Mouse (Mus musculus): ENCODE results near the gene Eps8l3. TPM values are rescaled to one million over a fixed set of nuclear protein-coding genes. Genes with fewer than 3 reads are reported as not detected.

Gene Eps8l3
- polyA plus RNA-seq, 1 experiment: not detected

DNA sequence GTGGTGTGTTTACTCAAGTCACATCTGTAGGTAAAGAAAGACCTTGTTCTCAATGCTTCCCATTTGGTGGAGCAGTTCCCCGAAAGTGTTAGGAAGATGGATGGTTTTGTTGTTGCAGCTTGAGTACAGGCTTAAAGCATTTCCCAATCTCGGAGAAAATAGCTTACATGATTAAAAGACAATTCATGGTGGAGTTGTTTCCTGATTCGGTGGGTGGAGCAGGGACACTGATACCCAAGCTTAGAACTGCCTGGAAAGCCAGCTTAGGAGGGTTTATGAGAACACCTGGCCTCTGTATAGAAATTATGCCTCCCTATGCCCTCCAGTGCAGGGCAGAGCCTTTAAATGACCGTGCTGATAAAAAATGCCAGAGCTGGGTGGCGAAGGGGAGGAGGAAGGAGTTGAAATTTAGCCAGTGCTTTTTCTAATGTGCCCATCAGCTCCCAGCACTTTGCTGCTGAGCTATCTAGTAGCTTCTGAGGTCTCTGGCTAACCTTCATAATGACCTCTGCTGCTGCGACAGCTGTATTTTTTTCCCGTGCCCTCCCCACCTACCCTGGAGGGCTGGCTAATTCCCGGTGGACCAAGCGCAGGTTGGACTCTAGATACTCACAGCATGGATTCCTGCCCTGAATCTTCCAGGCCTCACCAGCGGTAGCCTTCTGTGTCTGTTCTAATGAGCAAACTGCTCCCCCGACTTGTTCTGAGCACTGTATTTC is 24.1 kb downstream of the Eps8l3 start:
- H3K27ac ChIP-seq (replicated peaks; ENCODE audit: low read depth, low read length): no peak overlapping the region

DNA sequence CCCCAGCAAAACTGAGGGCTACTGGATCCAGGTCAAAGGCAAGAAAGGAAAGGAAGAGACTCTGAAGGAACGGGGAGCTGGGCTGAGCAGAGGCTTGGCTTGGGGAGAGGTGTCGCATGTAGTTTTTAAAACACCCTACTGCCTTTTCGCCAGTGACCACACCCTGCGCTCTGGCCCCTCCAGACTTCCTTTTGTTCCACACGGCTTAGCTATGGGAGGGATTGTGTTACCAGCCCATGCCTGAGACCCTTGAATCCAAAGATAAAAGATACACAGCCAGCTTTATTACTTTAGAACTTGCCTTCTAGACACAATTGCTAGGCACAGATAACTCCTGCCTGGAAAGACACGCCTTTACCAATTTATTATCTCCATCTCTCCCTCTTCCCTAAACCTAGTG is 28.9 kb downstream of the Eps8l3 start:
- H3K27ac ChIP-seq (replicated peaks; ENCODE audit: low read depth, low read length): no peak overlapping the region
- no peak overlapping the region for H3K4me3 ChIP-seq (ENCODE audit: insufficient read depth, low read depth, low read length)
- H3K4me1 ChIP-seq (ENCODE audit: control insufficient read depth, insufficient read depth, insufficient read length, low read length): no peaks in the 10 kb centered on the region

More for the DNA sequence above, 24.1 kb downstream of the Eps8l3 start:
- H3K4me3 ChIP-seq (ENCODE audit: insufficient read depth, low read depth, low read length): no peak overlapping the region
- peaks cover 2% of the 10 kb centered on the region for H3K4me1 ChIP-seq (ENCODE audit: control insufficient read depth, insufficient read depth, insufficient read length, low read length)

DNA sequence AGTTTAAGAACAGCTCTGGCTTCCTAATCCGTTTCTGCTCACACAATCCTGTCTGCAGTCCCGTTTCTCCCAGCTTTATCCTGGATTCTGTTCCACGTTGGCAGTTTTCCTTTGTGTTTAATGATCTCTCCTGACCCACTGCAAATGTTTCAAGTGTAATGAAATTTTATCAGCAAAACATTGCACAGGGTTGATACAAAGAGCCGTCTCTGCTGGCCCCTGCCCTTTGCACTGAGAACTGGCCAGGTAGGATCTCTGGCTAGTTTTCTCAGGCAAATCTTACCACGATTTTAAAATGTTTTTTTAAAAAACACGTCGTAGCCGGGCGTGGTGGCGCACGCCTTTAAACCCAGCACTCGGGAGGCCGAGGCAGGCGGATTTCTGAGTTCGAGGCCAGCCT is 39.6 kb downstream of the Eps8l3 start:
- no peak overlapping the region for H3K4me3 ChIP-seq (ENCODE audit: insufficient read depth, low read depth, low read length)
- H3K27ac ChIP-seq (replicated peaks; ENCODE audit: low read depth, low read length): no peak overlapping the region
- H3K4me1 ChIP-seq (ENCODE audit: control insufficient read depth, insufficient read depth, insufficient read length, low read length): no peaks in the 10 kb centered on the region

DNA sequence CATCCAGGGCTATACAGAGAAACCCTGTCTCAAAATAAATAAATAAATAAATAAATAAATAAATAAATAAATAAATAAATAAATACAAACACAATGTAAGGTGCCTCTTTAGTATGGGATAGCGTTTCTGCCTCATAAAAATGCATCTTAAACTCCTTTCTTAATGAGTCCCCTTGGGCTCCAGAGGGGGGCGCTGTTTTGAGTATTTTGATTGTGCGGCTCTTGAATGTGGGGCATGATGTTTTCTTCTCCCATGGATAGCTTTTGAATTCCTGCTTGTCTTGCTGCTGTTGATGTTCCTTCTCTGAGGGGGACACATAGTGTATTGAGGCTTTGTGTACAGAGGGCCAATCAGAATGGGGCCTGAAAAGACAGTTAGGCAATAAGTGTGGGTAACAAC is 40.1 kb downstream of the Eps8l3 start:
- Histone ChIP-seq H3K4me3 (ENCODE audit: insufficient read depth, low read depth, low read length) (no peak overlapping the region), H3K27ac (replicated peaks; ENCODE audit: low read depth, low read length) (no peak overlapping the region), H3K4me1 (ENCODE audit: control insufficient read depth, insufficient read depth, insufficient read length, low read length) (no peaks in the 10 kb centered on the region)

DNA sequence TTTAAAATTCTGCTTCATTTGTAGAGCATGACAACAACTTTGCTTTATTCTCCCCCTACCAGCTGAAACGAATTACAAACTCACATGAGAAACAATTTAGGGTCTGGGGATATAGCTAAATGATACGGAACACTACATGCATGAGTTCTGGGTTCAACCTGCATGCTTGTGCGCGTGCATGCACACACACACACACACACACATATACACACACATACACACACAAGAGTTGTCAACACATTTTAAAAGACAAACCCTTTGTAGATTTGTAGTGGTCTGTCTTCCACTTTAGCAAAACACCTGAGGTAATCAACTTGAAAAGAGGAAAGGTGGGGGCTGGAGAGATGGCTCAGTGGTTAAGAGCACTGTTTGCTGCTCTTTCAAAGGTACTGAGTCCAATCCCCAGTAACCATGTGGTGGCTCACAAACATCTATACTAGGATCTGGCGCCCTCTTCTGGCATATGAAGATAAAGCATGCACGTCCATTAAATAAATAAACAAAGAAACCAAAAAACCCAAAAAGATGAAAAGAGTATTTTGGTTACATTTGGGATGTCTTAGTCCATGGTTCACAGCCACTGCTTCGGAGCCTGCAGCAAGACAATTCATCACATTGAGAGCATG is 40.9 kb downstream of the Eps8l3 start:
- Histone ChIP-seq H3K4me1 (ENCODE audit: control insufficient read depth, insufficient read depth, insufficient read length, low read length) (no peaks in the 10 kb centered on the region), H3K27ac (replicated peaks; ENCODE audit: low read depth, low read length) (no peak overlapping the region), H3K4me3 (ENCODE audit: insufficient read depth, low read depth, low read length) (no peak overlapping the region)

DNA sequence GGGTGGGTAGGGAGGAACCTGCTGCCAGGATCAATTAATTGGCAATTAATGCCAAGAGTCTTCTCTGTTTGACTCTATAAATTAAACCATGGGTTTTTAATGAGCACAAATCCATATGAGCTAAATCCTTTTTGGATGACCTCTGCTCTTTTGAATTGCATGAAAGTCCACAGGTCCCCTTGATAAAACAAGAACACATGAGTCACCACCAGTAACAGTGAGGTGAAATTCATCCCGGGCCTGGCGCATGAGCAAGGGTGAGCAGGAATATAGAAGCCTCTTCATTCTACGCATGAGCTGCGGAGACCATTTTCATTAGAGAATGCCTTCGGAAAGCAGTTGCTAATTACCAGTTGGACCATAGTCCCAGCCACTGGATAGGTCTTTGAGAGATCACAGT is 43.3 kb downstream of the Eps8l3 start:
- Histone ChIP-seq H3K4me1 (ENCODE audit: control insufficient read depth, insufficient read depth, insufficient read length, low read length) (no peaks in the 10 kb centered on the region), H3K4me3 (ENCODE audit: insufficient read depth, low read depth, low read length) (no peak overlapping the region), H3K27ac (replicated peaks; ENCODE audit: low read depth, low read length) (no peak overlapping the region)

DNA sequence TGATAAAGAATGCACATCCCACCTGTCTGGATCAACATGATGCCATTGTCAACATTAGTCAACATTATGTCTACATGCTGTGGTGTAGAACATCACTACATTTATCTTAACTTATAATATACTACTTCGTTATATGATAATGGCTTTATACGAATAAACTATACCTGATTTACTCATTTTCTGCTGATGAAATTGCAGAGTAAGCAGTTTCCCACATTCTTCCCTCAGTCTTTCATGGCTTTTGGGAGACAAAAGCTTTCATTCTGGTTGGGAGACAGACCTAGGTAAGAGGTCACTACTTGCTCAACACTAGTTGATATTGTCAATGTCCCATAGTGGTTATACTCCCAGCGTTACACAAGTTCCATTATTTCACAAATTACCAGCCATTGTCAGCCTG is 48.3 kb downstream of the Eps8l3 start:
- H3K4me3 ChIP-seq (ENCODE audit: insufficient read depth, low read depth, low read length): no peak overlapping the region
- no peaks in the 10 kb centered on the region for H3K4me1 ChIP-seq (ENCODE audit: control insufficient read depth, insufficient read depth, insufficient read length, low read length)
- H3K27ac ChIP-seq (replicated peaks; ENCODE audit: low read depth, low read length): no peak overlapping the region

DNA sequence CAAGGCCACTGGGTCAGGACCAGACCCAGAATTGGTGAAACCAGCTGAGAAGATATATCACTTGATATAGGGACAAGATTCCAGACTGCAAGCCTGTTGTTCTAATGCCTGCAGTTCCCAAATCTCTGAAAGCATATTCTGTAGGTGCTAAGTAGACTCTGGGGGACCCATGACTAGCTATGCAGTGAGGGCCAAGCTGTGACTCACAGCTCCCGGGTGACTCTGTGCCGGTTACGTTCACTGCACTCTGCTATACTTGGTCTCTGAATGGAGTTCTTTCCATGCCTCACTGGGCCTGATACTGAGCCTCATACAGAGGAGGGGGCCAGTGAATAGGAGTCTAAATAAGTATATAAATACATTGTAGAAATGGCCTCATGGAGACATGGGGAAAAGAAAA is 50.8 kb downstream of the Eps8l3 start:
- Histone ChIP-seq H3K4me1 (ENCODE audit: control insufficient read depth, insufficient read depth, insufficient read length, low read length) (no peaks in the 10 kb centered on the region), H3K27ac (replicated peaks; ENCODE audit: low read depth, low read length) (no peak overlapping the region), H3K4me3 (ENCODE audit: insufficient read depth, low read depth, low read length) (no peak overlapping the region)

DNA sequence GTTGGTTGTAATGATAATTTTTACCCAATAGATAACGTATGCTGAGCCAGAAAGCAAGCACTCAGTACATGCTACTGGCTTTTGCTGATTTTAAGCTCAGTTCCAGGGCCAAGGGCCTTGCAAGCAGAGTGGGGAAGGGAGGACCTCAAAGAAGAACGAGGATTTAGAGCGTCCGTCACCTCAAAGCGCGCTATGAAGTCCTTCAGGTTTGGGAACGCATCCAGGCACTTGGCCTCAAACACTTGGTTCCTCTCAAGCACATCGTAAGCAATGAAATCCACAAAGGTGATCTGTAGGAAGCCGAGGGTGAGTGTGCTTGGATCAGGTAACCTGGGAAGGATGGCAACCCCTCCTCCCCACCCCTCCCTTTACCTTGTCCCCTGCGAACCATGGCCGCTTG is 51.7 kb downstream of the Eps8l3 start:
- Histone ChIP-seq H3K27ac (replicated peaks; ENCODE audit: low read depth, low read length) (no peak overlapping the region), H3K4me1 (ENCODE audit: control insufficient read depth, insufficient read depth, insufficient read length, low read length) (no peaks in the 10 kb centered on the region), H3K4me3 (ENCODE audit: insufficient read depth, low read depth, low read length) (no peak overlapping the region)

DNA sequence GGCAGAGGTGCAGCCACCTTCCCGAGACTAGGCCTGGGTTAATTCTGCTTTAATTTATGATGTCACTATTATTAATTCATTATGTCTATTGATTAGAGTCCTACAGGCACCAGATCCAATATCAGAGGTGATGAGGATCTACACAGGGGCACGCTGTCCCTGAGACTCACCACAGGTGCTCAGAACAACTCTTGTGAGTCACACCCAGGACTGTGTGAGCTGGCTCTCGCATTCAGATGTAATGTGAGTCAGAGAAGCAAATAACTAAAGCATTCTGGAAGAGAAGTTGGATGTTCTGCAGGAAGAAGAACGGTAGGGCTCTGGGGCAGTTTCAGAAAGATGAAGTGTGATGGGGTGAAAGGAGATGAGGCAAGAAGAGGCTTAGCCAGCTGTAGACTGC is 52.2 kb downstream of the Eps8l3 start:
- H3K27ac ChIP-seq (replicated peaks; ENCODE audit: low read depth, low read length): no peak overlapping the region
- H3K4me3 ChIP-seq (ENCODE audit: insufficient read depth, low read depth, low read length): no peak overlapping the region
- H3K4me1 ChIP-seq (ENCODE audit: control insufficient read depth, insufficient read depth, insufficient read length, low read length): no peaks in the 10 kb centered on the region

DNA sequence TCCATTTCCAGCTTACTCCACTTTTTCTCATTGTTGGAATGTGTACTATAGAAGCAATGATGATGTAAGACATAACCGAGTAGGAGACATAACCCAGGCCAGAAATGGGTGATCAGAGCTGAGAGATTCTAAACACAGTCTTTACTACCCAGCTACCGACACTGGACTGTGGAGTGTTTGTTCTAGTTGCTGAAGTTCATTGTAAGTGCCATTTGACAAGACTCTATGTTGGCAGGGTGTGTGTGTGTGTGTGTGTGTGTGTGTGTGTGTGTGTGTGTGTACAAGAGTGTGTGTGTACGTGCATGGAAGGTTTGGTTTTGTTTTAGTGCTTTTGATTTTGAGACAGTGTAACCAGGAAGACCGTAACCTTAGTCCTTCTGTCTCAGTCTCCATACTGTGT is 52.7 kb downstream of the Eps8l3 start:
- Histone ChIP-seq H3K4me1 (ENCODE audit: control insufficient read depth, insufficient read depth, insufficient read length, low read length) (no peaks in the 10 kb centered on the region), H3K4me3 (ENCODE audit: insufficient read depth, low read depth, low read length) (no peak overlapping the region), H3K27ac (replicated peaks; ENCODE audit: low read depth, low read length) (no peak overlapping the region)

DNA sequence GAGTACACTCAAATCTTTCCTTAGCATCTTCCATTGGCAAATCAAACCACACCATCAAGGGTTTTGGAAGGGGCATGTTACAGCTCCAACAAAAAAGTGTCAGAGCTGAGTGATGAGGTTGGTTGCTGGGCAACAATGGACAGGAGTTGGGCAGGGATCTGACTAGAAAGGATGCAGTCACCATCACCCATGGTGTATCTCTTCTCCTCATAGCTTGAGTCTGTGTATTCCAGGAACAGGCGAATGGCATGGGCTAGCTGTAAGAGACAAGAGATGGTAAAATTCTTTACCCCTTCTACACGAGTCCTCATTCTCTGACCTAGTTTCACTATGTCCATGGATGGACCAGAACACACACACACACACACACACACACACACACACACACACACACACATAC is 54.1 kb downstream of the Eps8l3 start:
- H3K27ac ChIP-seq (replicated peaks; ENCODE audit: low read depth, low read length): 0 out of 2 replicates have a peak overlapping the region, but pooled peaks have one; percentile 2
- peak overlapping the region; percentile 47 for H3K4me3 ChIP-seq (ENCODE audit: insufficient read depth, low read depth, low read length)
- H3K4me1 ChIP-seq (ENCODE audit: control insufficient read depth, insufficient read depth, insufficient read length, low read length): no peaks in the 10 kb centered on the region

DNA sequence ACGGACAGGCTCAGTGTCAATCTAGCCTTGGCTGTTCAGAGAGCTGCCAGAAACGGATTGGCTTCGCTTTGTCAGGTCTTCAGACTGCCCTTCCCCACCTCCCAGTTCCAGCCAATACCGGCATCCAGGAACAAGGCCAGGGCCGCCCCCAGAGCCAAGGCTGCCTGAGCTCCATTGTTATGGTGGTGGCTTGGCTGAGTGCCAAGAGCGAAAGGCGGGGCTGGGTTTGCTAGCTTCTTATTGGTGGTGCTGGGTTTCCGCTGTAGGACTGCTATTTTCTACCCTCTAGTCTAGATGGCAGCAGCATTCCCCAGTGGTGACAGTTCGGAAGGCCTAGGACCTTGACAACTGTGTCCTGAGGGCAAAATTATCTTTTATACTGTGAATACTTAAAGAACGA is 54.6 kb downstream of the Eps8l3 start, which contains the start of gene Gstm7:
TSS of gene Gstm7 (minus strand) at position 148 of the 400 bp plus-strand sequence.
- H3K4me1 ChIP-seq (ENCODE audit: control insufficient read depth, insufficient read depth, insufficient read length, low read length): no peaks in the 10 kb centered on the region
- H3K27ac ChIP-seq (replicated peaks; ENCODE audit: low read depth, low read length): 0 out of 2 replicates have a peak within 1 kb of the TSS, but pooled peaks have one; percentile 2
- H3K4me3 ChIP-seq (ENCODE audit: insufficient read depth, low read depth, low read length): peak within 1 kb of the TSS; percentile 47

DNA sequence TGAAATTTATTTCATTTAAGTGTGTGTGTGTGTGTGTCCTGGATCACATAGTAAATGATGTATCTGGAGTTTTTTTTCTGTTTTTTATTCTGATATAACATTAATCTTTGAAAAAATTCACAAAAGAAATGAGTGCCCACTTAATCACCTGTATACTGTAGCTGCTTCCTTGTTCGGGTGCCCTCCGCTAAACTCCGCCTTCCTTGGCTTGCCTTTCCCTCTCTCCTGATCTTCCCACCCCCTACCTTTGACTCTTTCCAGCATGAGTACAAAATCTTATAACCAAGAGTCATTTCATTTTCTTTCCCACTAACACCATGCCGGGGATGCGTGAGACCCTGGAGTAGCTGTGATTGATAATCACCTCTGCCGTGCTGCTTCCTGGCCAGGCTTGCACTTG is 55.1 kb downstream of the Eps8l3 start:
- H3K27ac ChIP-seq (replicated peaks; ENCODE audit: low read depth, low read length): no peak overlapping the region
- H3K4me1 ChIP-seq (ENCODE audit: control insufficient read depth, insufficient read depth, insufficient read length, low read length): no peaks in the 10 kb centered on the region
- H3K4me3 ChIP-seq (ENCODE audit: insufficient read depth, low read depth, low read length): no peak overlapping the region

DNA sequence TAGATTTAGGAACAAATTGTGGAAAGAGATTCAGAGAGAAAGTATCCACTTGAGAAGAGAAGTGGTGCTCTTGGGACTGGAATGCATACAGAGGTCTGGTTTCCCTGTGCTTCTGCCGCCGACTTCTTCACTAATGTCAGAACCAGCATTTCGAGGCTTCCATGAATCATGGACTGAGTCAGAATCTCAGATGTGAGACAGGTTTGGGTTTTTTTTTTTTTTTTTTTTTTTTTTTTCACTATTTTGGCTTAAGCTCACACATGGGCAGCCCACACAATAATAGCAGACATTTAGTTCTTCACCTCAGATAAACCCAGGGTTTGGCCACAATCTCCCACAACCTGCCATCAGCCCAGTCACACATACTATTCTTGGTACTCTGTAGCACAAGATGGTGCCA is 58.2 kb downstream of the Eps8l3 start:
- Histone ChIP-seq H3K4me3 (ENCODE audit: insufficient read depth, low read depth, low read length) (no peak overlapping the region), H3K4me1 (ENCODE audit: control insufficient read depth, insufficient read depth, insufficient read length, low read length) (peaks cover 4% of the 10 kb centered on the region; the same call in 1 of the 2 replicates), H3K27ac (replicated peaks; ENCODE audit: low read depth, low read length) (no peak overlapping the region)

DNA sequence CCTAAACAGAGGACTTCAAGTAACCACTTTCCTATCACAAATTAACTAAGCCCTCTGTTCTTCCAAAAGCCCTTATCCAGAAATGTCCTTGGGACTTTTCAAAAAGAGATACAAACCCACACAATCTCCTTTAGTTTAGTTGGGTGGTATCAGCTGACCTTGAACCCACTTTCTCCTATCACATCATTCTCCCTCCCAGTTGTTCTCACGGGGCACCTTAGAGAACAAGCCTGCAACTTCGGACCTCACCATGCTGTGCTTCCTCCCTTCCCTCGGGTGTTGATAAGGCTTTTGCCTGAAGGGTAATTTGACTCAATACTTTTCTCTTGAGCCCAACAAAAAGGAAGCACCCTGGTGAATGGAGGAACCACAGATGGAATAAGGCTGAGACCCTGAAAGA is 58.9 kb downstream of the Eps8l3 start:
- Histone ChIP-seq H3K4me3 (ENCODE audit: insufficient read depth, low read depth, low read length) (no peak overlapping the region), H3K4me1 (ENCODE audit: control insufficient read depth, insufficient read depth, insufficient read length, low read length) (peaks cover 4% of the 10 kb centered on the region; the same call in 1 of the 2 replicates), H3K27ac (replicated peaks; ENCODE audit: low read depth, low read length) (no peak overlapping the region)

Measured in brown adipose tissue, adult 24 weeks (tissue).